Mouse (Mus musculus): ENCODE data around the gene Nme3. TPM values are rescaled to one million over a fixed set of nuclear protein-coding genes. Genes with fewer than 3 reads are reported as not detected.

Nme3 gene
- polyA plus RNA-seq, 1 experiment from 2014 or later: 84.6 TPM

DNA sequence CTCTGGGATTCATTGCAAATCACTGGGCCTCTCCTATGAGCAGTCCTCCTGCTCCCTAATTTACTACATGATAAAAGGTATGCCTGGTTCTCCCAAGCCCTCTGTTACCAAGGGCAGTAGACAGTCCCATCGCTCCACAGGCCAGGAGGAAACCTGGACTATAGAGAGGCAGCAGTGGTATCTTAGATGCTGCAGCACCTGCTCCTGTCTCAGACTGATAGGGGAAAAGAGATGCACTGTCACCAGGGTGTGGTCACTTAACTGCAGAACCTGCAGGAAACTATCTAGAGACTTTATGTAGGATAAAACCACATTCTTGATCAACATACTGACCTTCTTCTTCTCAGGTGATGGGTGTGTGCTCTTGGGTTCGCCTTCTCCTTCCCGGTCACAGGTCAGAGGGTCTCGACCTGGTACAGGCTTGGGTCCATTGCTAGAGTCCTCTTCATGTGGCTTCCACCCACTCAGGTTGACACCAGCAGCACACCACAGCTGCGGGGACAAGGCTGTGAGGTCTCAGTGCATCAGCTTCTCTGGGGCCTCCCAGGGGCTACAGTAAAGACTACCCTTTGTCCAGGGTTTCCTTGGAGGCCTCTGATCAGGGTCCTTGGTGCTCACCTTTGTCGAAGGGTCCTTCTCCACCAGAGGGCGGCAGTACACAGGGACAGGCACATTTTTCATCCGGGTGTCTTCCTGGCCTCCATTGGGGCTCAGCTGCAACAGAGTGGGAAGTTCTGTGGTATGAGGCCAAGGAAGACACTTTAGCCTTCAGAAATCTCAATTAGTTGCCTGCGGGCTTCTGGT is 6.6 kb downstream of the Nme3 start:
- ATAC-seq (ENCODE audit: low FRiP score, low TSS enrichment): no peak
- H3K4me3 ChIP-seq (ENCODE audit: low read length): no peak overlapping the region
- peaks cover 100% of the 10 kb centered on the region for H3K36me3 ChIP-seq (ENCODE audit: control insufficient read depth, insufficient read depth, low read length)
- H3K4me1 ChIP-seq (ENCODE audit: control insufficient read depth, insufficient read depth, low read length): no peaks in the 10 kb centered on the region
- no peak overlapping the region for H3K4me2 ChIP-seq (replicated peaks; ENCODE audit: low read depth, low read length)
- no peak overlapping the region for H3K9ac ChIP-seq (ENCODE audit: low read depth, low read length)
- WGBS: 71% methylated on average over 9 of the region's 9 CpGs
- H3K9me3 ChIP-seq (ENCODE audit: control insufficient read depth, low read length): no peaks in the 10 kb centered on the region
- H3K27ac ChIP-seq (ENCODE audit: low read depth, low read length): no peak overlapping the region
- H3K27me3 ChIP-seq (ENCODE audit: control insufficient read depth, insufficient read depth, low read length): no peaks in the 10 kb centered on the region

DNA sequence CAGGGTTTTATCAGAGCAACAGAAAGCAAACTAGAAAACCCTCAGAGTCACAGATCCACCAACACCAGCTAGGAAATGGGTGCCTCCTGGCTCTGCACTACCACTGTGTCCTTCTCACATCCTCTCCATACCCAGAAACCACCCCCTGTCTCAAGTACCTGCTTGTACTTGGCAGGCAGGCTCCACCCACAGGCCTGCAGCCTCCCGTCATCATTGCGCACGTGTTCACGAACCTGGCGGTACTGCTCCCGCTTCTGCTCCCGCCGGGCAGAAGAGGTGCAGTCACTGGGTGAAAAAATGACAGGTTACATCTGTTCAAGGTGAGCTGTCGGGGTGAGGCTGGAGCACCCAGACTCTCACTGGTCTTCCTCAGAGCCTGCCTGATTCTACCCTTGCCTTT is 7.5 kb downstream of the Nme3 start:
- Histone ChIP-seq H3K4me2 (replicated peaks; ENCODE audit: low read depth, low read length) (no peak overlapping the region), H3K4me1 (ENCODE audit: control insufficient read depth, insufficient read depth, low read length) (no peaks in the 10 kb centered on the region), H3K36me3 (ENCODE audit: control insufficient read depth, insufficient read depth, low read length) (peaks cover 100% of the 10 kb centered on the region), H3K9me3 (ENCODE audit: control insufficient read depth, low read length) (no peaks in the 10 kb centered on the region), H3K9ac (ENCODE audit: low read depth, low read length) (no peak overlapping the region), H3K4me3 (ENCODE audit: low read length) (no peak overlapping the region), H3K27me3 (ENCODE audit: control insufficient read depth, insufficient read depth, low read length) (no peaks in the 10 kb centered on the region), H3K27ac (ENCODE audit: low read depth, low read length) (no peak overlapping the region)
- 92% methylated on average over 9 of the region's 9 CpGs for whole genome bisulfite sequencing
- no peak for ATAC-seq (ENCODE audit: low FRiP score, low TSS enrichment)

DNA sequence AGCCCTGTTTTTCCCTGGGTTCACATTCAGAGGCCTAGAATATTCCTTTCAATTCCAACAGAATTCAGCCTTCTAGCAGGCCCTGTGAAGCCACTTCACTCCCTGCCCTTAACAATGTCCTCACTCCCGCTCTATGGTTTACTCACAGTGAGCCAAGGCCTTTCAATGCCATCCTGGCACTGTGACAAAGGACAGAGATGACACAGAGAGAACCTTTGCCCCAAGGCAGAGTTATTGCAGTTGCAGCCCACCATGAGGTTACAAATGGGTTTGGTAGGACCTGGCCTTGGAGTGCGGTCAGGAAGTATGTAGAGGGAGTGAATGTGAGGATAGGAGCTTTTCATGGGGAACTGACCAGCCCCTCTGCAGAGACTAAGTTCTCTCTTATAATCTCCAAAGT is 11.3 kb downstream of the Nme3 start:
- H3K36me3 ChIP-seq (ENCODE audit: control insufficient read depth, insufficient read depth, low read length): peaks cover 96% of the 10 kb centered on the region
- 100% methylated on average over 2 of the region's 2 CpGs for WGBS

DNA sequence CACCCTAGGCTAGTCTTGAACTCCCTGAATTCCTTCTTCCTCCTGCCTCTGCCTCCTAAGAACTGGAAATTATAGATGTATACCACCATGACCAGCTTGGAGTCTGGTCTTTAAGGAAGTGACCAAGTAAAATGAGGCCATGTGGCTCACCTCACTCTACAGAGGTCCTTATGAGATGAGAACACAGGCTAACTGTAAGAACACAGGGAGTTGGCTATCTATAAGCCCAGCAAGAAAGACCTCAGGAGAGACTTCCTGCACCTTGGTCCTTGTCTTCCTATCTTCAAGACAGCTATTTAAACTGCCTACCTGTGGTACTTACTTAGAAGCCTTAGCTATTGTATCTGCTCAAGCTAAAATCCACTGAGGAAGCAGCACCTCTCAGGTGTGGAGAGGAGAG is 17.7 kb downstream of the Nme3 start:
- Histone ChIP-seq H3K4me1 (ENCODE audit: control insufficient read depth, insufficient read depth, low read length) (no peaks in the 10 kb centered on the region), H3K4me3 (ENCODE audit: low read length) (no peak overlapping the region), H3K27ac (ENCODE audit: low read depth, low read length) (no peak overlapping the region), H3K4me2 (replicated peaks; ENCODE audit: low read depth, low read length) (no peak overlapping the region), H3K27me3 (ENCODE audit: control insufficient read depth, insufficient read depth, low read length) (no peaks in the 10 kb centered on the region), H3K36me3 (ENCODE audit: control insufficient read depth, insufficient read depth, low read length) (peaks cover 94% of the 10 kb centered on the region), H3K9me3 (ENCODE audit: control insufficient read depth, low read length) (no peaks in the 10 kb centered on the region), H3K9ac (ENCODE audit: low read depth, low read length) (no peak overlapping the region)
- no peak for ATAC-seq (ENCODE audit: low FRiP score, low TSS enrichment)

More for the DNA sequence above, 11.3 kb downstream of the Nme3 start:
- Histone ChIP-seq H3K4me3 (ENCODE audit: low read length) (no peak overlapping the region), H3K27me3 (ENCODE audit: control insufficient read depth, insufficient read depth, low read length) (no peaks in the 10 kb centered on the region), H3K9me3 (ENCODE audit: control insufficient read depth, low read length) (no peaks in the 10 kb centered on the region), H3K9ac (ENCODE audit: low read depth, low read length) (no peak overlapping the region), H3K4me2 (replicated peaks; ENCODE audit: low read depth, low read length) (no peak overlapping the region), H3K4me1 (ENCODE audit: control insufficient read depth, insufficient read depth, low read length) (no peaks in the 10 kb centered on the region), H3K27ac (ENCODE audit: low read depth, low read length) (no peak overlapping the region)
- ATAC-seq (ENCODE audit: low FRiP score, low TSS enrichment): no peak

DNA sequence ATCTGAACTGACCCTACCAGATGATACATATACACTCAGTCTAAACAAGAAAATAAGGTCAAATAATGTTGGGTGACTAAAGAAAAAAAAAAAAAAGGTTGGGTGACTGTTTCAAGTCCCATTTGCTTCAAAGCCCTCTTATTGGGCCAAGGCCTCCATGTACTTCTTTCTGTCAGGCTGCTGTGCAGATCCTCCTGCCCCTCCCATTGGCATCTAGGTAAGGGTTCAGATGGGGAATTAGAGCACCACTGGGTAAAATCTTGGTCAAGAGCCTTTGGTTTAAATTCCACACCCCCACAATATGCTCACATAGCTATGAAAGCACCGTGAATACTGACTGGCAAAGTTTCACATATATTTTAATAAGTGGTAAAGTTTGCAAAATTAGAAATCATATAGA is 26.9 kb downstream of the Nme3 start:
- Histone ChIP-seq H3K27me3 (ENCODE audit: control insufficient read depth, insufficient read depth, low read length) (no peaks in the 10 kb centered on the region), H3K27ac (ENCODE audit: low read depth, low read length) (no peak overlapping the region), H3K9me3 (ENCODE audit: control insufficient read depth, low read length) (no peaks in the 10 kb centered on the region), H3K9ac (ENCODE audit: low read depth, low read length) (no peak overlapping the region), H3K4me1 (ENCODE audit: control insufficient read depth, insufficient read depth, low read length) (no peaks in the 10 kb centered on the region), H3K36me3 (ENCODE audit: control insufficient read depth, insufficient read depth, low read length) (peaks cover 94% of the 10 kb centered on the region), H3K4me3 (ENCODE audit: low read length) (no peak overlapping the region), H3K4me2 (replicated peaks; ENCODE audit: low read depth, low read length) (no peak overlapping the region)
- ATAC-seq (ENCODE audit: low FRiP score, low TSS enrichment): no peak
- 91% methylated on average over 1 of the region's 1 CpGs for WGBS

DNA sequence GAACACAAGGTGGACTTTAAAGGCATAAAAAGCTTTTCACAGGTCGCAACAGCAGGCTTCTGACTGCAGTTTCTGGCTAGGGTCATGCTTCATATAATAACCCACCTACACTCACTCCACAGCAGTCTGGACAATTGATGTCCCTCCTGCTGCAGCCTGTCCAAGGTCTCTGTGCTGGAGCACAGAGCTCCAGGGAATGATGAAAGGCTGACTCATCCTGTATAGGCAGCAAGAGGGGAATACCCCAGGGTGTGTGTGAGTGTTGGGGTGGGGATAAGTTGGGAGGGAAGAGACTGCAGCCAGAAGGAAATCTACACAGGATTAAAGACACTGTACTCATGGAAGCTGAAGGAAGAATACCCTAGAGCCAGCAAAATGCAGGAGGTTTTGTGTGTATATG is 33.2 kb downstream of the Nme3 start:
- Histone ChIP-seq H3K36me3 (ENCODE audit: control insufficient read depth, insufficient read depth, low read length) (peaks cover 40% of the 10 kb centered on the region), H3K27me3 (ENCODE audit: control insufficient read depth, insufficient read depth, low read length) (no peaks in the 10 kb centered on the region), H3K4me1 (ENCODE audit: control insufficient read depth, insufficient read depth, low read length) (peaks cover 2% of the 10 kb centered on the region), H3K4me3 (ENCODE audit: low read length) (no peak overlapping the region), H3K9ac (ENCODE audit: low read depth, low read length) (no peak overlapping the region), H3K27ac (ENCODE audit: low read depth, low read length) (no peak overlapping the region), H3K4me2 (replicated peaks; ENCODE audit: low read depth, low read length) (no peak overlapping the region), H3K9me3 (ENCODE audit: control insufficient read depth, low read length) (no peaks in the 10 kb centered on the region)
- ATAC-seq (ENCODE audit: low FRiP score, low TSS enrichment): no peak
- WGBS: 69% methylated on average over 1 of the region's 1 CpGs

DNA sequence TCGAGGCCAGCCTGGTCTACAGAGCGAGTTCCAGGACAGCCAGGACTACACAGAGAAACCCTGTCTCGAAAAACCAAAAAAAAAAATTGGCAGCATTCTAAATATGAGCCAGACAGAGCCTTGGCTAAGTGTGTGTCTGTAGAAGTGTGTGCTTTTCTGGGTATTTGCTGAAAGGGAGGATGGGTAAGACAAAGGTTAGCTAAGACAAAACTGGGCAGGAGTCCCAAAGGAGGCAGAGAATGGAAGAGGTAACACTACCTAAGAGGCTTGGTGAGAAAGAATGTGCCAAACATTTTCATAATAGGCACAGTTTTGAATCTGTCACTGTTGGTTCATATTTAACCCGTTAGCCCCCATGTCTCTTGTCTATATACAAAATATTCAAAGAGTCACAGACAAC is 36.1 kb downstream of the Nme3 start:
- 90% methylated on average over 4 of the region's 4 CpGs for WGBS
- H3K9me3 ChIP-seq (ENCODE audit: control insufficient read depth, low read length): no peaks in the 10 kb centered on the region
- H3K36me3 ChIP-seq (ENCODE audit: control insufficient read depth, insufficient read depth, low read length): peaks cover 14% of the 10 kb centered on the region
- peaks cover 17% of the 10 kb centered on the region for H3K4me1 ChIP-seq (ENCODE audit: control insufficient read depth, insufficient read depth, low read length)
- H3K4me3 ChIP-seq (ENCODE audit: low read length): no peak overlapping the region
- H3K9ac ChIP-seq (ENCODE audit: low read depth, low read length): no peak overlapping the region
- ATAC-seq (ENCODE audit: low FRiP score, low TSS enrichment): no peak
- no peak overlapping the region for H3K27ac ChIP-seq (ENCODE audit: low read depth, low read length)
- H3K4me2 ChIP-seq (replicated peaks; ENCODE audit: low read depth, low read length): no peak overlapping the region
- no peaks in the 10 kb centered on the region for H3K27me3 ChIP-seq (ENCODE audit: control insufficient read depth, insufficient read depth, low read length)

DNA sequence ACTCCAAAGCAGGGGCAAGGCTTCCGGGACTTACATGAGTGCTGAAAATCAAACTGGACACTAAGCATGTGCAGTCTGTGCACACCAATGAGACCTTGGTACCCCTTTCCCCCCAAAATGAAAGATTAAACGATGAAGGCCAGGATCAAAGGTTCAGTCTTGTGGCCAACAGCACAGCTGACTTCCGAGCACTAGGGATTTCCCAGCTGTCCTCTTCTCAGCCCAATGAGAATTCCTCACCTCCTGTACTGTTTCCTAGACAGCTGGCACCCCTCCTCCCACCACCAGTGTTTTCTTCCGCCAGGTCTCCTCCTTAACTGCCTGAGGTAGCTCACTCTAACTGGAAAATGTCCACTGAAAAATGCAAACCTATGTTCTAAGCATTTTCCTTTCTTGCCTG is 36.9 kb downstream of the Nme3 start:
- H3K27ac ChIP-seq (ENCODE audit: low read depth, low read length): no peak overlapping the region
- H3K4me2 ChIP-seq (replicated peaks; ENCODE audit: low read depth, low read length): no peak overlapping the region
- ATAC-seq (ENCODE audit: low FRiP score, low TSS enrichment): no peak
- peaks cover 17% of the 10 kb centered on the region for H3K4me1 ChIP-seq (ENCODE audit: control insufficient read depth, insufficient read depth, low read length)
- H3K4me3 ChIP-seq (ENCODE audit: low read length): no peak overlapping the region
- H3K9ac ChIP-seq (ENCODE audit: low read depth, low read length): no peak overlapping the region
- WGBS: 76% methylated on average over 4 of the region's 4 CpGs
- no peaks in the 10 kb centered on the region for H3K9me3 ChIP-seq (ENCODE audit: control insufficient read depth, low read length)
- H3K36me3 ChIP-seq (ENCODE audit: control insufficient read depth, insufficient read depth, low read length): peaks cover 9% of the 10 kb centered on the region
- no peaks in the 10 kb centered on the region for H3K27me3 ChIP-seq (ENCODE audit: control insufficient read depth, insufficient read depth, low read length)

DNA sequence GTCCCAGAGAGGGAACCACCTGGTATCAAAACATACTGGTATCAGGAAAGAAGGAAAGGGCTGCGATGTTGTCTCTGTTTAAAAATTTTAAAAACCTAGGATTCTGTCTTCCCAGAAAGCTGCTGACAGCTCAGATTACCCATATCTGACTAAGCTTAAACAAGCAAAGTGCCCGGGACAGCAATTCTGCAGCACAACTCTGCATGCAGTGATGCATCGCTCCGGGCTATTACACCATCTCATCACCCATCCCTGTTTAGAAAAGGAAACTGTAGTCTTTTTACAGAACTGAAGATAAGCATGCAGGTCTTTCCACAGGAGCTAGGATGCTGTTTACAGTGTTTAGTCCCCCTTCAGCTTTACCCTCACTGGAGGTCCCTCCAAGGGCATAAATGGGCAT is 38.6 kb downstream of the Nme3 start:
- ATAC-seq (ENCODE audit: low FRiP score, low TSS enrichment): no peak
- Histone ChIP-seq H3K9me3 (ENCODE audit: control insufficient read depth, low read length) (no peaks in the 10 kb centered on the region), H3K27me3 (ENCODE audit: control insufficient read depth, insufficient read depth, low read length) (no peaks in the 10 kb centered on the region), H3K36me3 (ENCODE audit: control insufficient read depth, insufficient read depth, low read length) (peaks cover 9% of the 10 kb centered on the region), H3K27ac (ENCODE audit: low read depth, low read length) (no peak overlapping the region), H3K9ac (ENCODE audit: low read depth, low read length) (peak overlapping the region; percentile 83; the same call in 1 of the 2 replicates), H3K4me1 (ENCODE audit: control insufficient read depth, insufficient read depth, low read length) (peaks cover 17% of the 10 kb centered on the region), H3K4me3 (ENCODE audit: low read length) (peak overlapping the region; percentile 99; the same call in 1 of the 2 replicates), H3K4me2 (replicated peaks; ENCODE audit: low read depth, low read length) (peak overlapping the region; percentile 76)
- 73% methylated on average over 4 of the region's 4 CpGs for WGBS
